Mouse (Mus musculus): ENCODE measurements around the gene Creb3l4. TPM values are rescaled to one million over a fixed set of nuclear protein-coding genes. Genes with fewer than 3 reads are reported as not detected.
"Not testable (repeated sequence)": the region's sequence is repeated elsewhere in the genome, so short reads cannot be mapped to it uniquely, and the experiment has no call there.

Gene Creb3l4
- polyA plus RNA-seq, 1 experiment from 2014 or later, result 2.2 TPM

DNA sequence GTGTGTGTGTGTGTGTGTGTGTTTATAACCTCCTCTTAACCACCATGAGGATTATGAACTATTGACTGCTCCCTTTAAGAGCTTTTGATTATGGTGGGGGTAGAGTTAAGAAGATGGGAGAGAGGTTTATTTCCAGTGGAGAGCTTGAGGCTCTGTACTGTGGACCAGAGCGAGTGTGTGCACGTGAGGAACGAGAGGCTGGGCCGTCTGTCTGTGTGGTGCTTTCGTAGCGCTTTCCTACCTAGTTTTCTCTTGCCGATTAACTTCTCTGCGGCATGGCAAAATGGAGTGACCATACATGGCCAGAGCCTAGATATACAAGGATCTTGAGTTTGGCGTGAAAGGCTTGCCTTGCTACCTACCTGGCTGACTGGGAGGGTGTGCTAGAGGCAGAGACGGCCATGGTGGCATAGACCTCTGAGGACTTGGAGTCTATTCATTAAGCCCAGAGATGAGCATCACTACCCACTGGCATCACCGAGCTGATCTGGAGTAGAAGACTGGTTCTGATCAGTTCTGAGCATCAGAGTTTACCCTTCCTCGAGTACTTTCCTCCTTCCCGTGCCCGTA lies 12.6 kb upstream of the Creb3l4 start:
- H3K9me3 ChIP-seq (replicated peaks; ENCODE audit: control insufficient read depth, low read length), result no peaks in the 10 kb centered on the region
- WGBS, result 89% methylated on average over 14 of the region's 14 CpGs
- no peak overlapping the region for H3K27ac ChIP-seq (ENCODE audit: low read length)
- no peak overlapping the region for H3K4me2 ChIP-seq (ENCODE audit: low read depth, low read length)
- no peak overlapping the region for H3K4me3 ChIP-seq (ENCODE audit: low read length)
- H3K9ac ChIP-seq (ENCODE audit: low read length), result no peak overlapping the region
- H3K4me1 ChIP-seq (ENCODE audit: control insufficient read depth, insufficient read depth, low read length), result peaks cover 8% of the 10 kb centered on the region
- ATAC-seq (replicated peaks; ENCODE audit: extremely low read depth, insufficient read depth, low FRiP score), result no peak
- peaks cover 25% of the 10 kb centered on the region for H3K36me3 ChIP-seq (ENCODE audit: control insufficient read depth, insufficient read depth)
- H3K27me3 ChIP-seq (ENCODE audit: control insufficient read depth, insufficient read depth, low read length), result no peaks in the 10 kb centered on the region

DNA sequence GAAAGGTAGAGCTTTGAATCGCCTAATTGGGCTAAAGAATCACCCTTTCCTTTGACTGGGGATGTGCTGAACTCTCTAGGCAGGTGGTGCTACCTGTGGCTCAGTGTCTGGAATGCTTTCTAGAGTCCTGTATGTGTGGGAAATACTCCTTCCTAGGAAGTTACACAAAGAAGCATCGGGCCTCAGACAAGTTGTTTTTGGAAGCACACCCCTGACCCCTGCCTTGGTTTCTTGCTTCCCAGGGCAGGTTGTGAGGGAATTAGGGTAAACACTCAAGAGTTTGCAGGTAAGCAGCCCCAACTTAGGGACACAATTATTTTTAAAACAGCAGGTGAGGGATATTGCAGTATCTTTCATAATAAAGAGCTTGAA lies 11.9 kb upstream of the Creb3l4 start:
- Histone ChIP-seq H3K4me1 (ENCODE audit: control insufficient read depth, insufficient read depth, low read length) (peaks cover 8% of the 10 kb centered on the region), H3K4me2 (ENCODE audit: low read depth, low read length) (peak overlapping the region; percentile 76), H3K27me3 (ENCODE audit: control insufficient read depth, insufficient read depth, low read length) (no peaks in the 10 kb centered on the region), H3K9ac (ENCODE audit: low read length) (peak overlapping the region; percentile 90), H3K27ac (ENCODE audit: low read length) (no peak overlapping the region), H3K36me3 (ENCODE audit: control insufficient read depth, insufficient read depth) (peaks cover 21% of the 10 kb centered on the region), H3K4me3 (ENCODE audit: low read length) (peak overlapping the region; percentile 89), H3K9me3 (replicated peaks; ENCODE audit: control insufficient read depth, low read length) (no peaks in the 10 kb centered on the region)
- no peak for ATAC-seq (replicated peaks; ENCODE audit: extremely low read depth, insufficient read depth, low FRiP score)
- WGBS, result 16% methylated on average over 2 of the region's 2 CpGs

DNA sequence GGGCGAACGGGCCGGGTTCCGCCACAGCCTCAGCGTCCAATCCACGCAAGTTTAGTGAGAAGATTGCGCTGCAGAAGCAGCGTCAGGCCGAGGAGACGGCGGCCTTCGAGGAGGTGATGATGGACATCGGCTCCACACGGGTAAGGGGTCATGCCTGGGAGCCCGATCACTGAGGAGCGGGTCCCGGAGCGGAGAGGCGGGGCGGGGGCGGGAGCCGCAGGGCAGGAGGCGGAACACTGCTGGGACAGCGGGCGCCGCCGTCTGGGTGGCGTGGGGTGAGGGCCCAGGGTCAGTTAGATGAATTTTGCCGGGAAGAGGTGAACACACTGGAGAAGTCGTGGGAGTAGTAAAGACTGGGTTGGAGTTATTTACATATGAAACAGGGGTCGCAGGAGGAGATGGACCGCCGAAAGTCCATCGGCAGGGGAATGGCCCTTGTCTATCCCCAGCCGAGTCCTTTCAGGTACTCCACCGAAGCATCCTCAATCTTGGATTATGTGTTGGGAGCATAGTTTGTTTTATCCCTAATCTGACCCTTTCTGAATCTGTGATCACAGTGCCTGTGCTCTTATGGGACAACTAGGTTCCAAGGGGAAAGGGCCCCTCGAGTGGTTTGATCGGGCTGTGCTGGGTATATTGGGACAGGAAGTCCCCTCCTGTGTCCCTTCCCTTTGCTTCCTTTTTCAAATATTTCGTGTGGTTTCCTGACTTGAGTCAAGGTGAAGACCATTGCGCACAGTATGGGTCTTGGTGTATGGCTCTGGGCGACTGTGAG lies 11.3 kb upstream of the Creb3l4 start:
- peaks cover 16% of the 10 kb centered on the region for H3K36me3 ChIP-seq (ENCODE audit: control insufficient read depth, insufficient read depth)
- 1% methylated on average over 41 of the region's 41 CpGs for WGBS

DNA sequence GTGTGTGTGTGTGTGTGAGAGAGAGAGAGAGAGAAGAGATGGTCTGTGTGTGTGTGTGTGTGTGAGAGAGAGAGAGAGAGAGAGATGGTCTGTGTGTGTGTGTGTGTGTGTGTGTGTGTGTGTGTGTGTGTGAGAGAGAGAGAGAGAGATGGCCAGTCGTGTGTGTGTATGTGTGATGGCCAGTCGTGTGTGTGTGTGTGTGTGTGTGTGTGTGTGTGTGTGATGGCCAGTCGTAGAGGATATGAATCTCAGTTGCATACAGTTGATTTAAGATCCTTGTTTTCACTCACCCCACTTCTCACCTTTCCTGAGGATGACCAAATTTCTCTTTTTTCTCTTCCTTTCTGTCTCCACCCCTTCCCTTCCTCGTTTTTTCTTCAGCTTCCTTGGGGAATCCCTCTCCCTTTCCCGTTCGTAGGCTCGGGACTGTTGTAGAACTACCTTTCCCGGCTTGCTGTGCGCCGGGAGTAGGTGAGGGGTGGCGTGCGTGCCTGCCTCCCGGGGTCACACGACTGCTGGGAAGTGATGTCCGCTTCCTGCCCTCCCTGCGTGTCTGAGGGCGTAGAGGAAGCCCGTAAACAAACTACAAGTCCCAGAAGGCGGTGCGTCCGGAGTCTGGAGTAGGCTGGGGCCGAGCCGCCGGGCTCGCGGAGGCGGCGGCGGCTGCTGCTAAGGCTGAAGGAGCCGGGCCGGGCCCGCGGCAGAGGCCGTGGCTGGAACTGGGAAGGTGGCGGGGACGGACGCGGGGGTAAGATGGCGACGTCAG lies 10.5 kb upstream of the Creb3l4 start, which contains the start of gene Crtc2:
TSS of gene Crtc2 (plus strand) at position 511 of the 766 bp plus-strand sequence.
- peak within 1 kb of the TSS; percentile 76 for H3K4me2 ChIP-seq (ENCODE audit: low read depth, low read length)
- peak; percentile 97 for ATAC-seq (replicated peaks; ENCODE audit: extremely low read depth, insufficient read depth, low FRiP score)
- no peaks in the 10 kb centered on the region for H3K9me3 ChIP-seq (replicated peaks; ENCODE audit: control insufficient read depth, low read length)
- H3K36me3 ChIP-seq (ENCODE audit: control insufficient read depth, insufficient read depth), result peaks cover 15% of the 10 kb centered on the region
- WGBS, result 1% methylated on average over 40 of the region's 40 CpGs
- no peaks in the 10 kb centered on the region for H3K27me3 ChIP-seq (ENCODE audit: control insufficient read depth, insufficient read depth, low read length)
- peak within 1 kb of the TSS; percentile 90 for H3K9ac ChIP-seq (ENCODE audit: low read length)
- H3K27ac ChIP-seq (ENCODE audit: low read length), result peak within 1 kb of the TSS; percentile 88
- peak within 1 kb of the TSS; percentile 89 for H3K4me3 ChIP-seq (ENCODE audit: low read length)
- H3K4me1 ChIP-seq (ENCODE audit: control insufficient read depth, insufficient read depth, low read length), result peaks cover 12% of the 10 kb centered on the region

More for the DNA sequence above, 11.3 kb upstream of the Creb3l4 start:
- Histone ChIP-seq H3K4me3 (ENCODE audit: low read length) (peak overlapping the region; percentile 89), H3K27ac (ENCODE audit: low read length) (peak overlapping the region; percentile 88), H3K4me2 (ENCODE audit: low read depth, low read length) (peak overlapping the region; percentile 76), H3K27me3 (ENCODE audit: control insufficient read depth, insufficient read depth, low read length) (no peaks in the 10 kb centered on the region), H3K9ac (ENCODE audit: low read length) (peak overlapping the region; percentile 90), H3K4me1 (ENCODE audit: control insufficient read depth, insufficient read depth, low read length) (peaks cover 8% of the 10 kb centered on the region), H3K9me3 (replicated peaks; ENCODE audit: control insufficient read depth, low read length) (no peaks in the 10 kb centered on the region)
- ATAC-seq (replicated peaks; ENCODE audit: extremely low read depth, insufficient read depth, low FRiP score), result peak; percentile 72

DNA sequence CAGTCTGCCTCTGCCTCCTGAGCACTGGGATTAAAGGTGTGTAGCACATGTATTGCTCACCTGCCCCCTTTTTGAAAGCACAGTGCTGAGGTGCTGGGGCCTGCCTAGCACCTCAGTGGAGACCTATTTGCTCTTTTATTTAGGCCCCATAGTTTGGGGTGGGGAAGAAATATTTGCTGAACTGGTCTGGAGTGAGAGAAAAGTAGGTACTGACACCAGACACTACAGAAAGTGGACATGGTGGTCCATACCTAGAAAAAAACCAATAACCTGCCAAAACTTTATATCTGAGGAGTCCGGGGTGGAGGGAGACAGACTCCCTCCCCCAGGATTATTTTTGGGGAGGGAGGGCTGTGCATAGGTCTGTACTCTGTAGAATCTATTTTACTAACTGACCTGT lies 9.9 kb upstream of the Creb3l4 start:
- Histone ChIP-seq H3K4me1 (ENCODE audit: control insufficient read depth, insufficient read depth, low read length) (peaks cover 12% of the 10 kb centered on the region), H3K36me3 (ENCODE audit: control insufficient read depth, insufficient read depth) (peaks cover 15% of the 10 kb centered on the region)
- not testable (repeated sequence) for H3K27ac ChIP-seq (ENCODE audit: low read length); H3K4me2 ChIP-seq (ENCODE audit: low read depth, low read length); H3K9me3 ChIP-seq (replicated peaks; ENCODE audit: control insufficient read depth, low read length); H3K4me3 ChIP-seq (ENCODE audit: low read length); H3K9ac ChIP-seq (ENCODE audit: low read length); H3K27me3 ChIP-seq (ENCODE audit: control insufficient read depth, insufficient read depth, low read length); ATAC-seq (replicated peaks; ENCODE audit: extremely low read depth, insufficient read depth, low FRiP score)
- 65% methylated on average over 1 of the region's 1 CpGs for WGBS

DNA sequence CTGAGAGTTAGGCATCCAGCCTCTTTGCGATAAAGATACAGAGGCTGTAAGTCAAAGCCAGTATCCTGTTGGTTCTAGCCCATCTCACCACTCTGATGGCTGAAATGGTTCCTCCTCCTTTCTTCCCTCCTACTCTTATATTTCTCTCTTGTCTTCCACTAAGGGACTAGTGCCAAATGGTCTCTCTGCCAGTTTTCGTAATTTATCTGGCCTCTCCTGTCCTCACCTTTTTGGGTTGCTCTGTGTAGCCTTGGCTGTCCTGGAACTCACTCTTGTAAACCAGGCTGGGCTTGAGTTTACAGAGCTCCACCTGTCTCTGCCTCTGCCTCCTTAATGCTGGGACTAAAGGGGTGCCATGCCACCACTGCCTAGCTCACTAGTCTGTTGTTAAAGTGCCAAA lies 9.3 kb upstream of the Creb3l4 start:
- not testable (repeated sequence) for H3K27me3 ChIP-seq (ENCODE audit: control insufficient read depth, insufficient read depth, low read length); H3K4me3 ChIP-seq (ENCODE audit: low read length); ATAC-seq (replicated peaks; ENCODE audit: extremely low read depth, insufficient read depth, low FRiP score); H3K27ac ChIP-seq (ENCODE audit: low read length); H3K9ac ChIP-seq (ENCODE audit: low read length); H3K4me2 ChIP-seq (ENCODE audit: low read depth, low read length); H3K9me3 ChIP-seq (replicated peaks; ENCODE audit: control insufficient read depth, low read length)
- H3K4me1 ChIP-seq (ENCODE audit: control insufficient read depth, insufficient read depth, low read length), result peaks cover 12% of the 10 kb centered on the region
- 82% methylated on average over 2 of the region's 2 CpGs for WGBS
- peaks cover 15% of the 10 kb centered on the region for H3K36me3 ChIP-seq (ENCODE audit: control insufficient read depth, insufficient read depth)

DNA sequence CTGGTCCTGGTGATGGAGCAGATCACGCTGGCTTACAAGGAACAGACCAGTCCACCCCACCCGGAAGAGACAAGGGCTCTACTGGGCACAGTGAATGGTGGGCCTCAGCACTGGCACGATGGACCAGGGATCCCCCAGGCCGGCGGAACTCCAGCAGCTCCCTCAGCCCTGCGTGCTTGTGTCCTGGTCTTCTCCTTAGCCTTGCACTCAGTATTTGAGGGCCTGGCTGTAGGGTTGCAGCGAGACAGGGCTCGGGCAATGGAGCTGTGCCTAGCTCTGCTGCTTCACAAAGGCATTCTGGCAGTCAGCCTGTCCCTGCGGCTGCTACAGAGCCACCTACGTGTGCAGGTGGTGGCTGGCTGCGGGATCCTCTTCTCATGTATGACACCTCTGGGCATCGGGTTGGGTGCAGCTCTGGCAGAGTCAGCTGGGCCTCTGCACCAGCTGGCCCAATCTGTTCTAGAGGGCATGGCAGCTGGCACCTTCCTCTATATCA lies 8.5 kb upstream of the Creb3l4 start:
- not testable (repeated sequence) for H3K27ac ChIP-seq (ENCODE audit: low read length); H3K27me3 ChIP-seq (ENCODE audit: control insufficient read depth, insufficient read depth, low read length); ATAC-seq (replicated peaks; ENCODE audit: extremely low read depth, insufficient read depth, low FRiP score); H3K9ac ChIP-seq (ENCODE audit: low read length); H3K9me3 ChIP-seq (replicated peaks; ENCODE audit: control insufficient read depth, low read length); H3K4me3 ChIP-seq (ENCODE audit: low read length); H3K4me2 ChIP-seq (ENCODE audit: low read depth, low read length)
- 96% methylated on average over 11 of the region's 12 CpGs for WGBS
- H3K4me1 ChIP-seq (ENCODE audit: control insufficient read depth, insufficient read depth, low read length), result peaks cover 14% of the 10 kb centered on the region
- H3K36me3 ChIP-seq (ENCODE audit: control insufficient read depth, insufficient read depth), result peaks cover 12% of the 10 kb centered on the region

DNA sequence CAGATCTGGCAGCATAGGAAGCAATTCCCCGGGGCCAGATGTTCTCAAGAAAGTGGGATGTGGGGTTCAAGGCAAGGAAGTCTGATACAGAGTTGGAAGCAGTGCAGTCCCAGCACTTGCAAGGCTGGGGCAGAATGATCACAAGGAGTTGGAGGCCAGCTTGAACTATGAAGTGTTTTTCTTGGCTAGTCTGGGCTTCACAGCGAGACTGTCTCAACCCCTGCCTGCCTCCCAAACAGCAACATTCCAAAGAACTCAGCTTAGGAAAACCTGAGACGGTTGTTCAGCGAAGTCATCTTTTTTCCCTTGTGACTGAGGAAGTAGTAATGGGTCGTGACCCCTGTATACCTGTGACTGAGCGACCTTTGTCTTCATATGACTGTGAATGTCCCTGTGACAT lies 7.5 kb upstream of the Creb3l4 start:
- H3K36me3 ChIP-seq (ENCODE audit: control insufficient read depth, insufficient read depth), result peaks cover 12% of the 10 kb centered on the region
- H3K27ac ChIP-seq (ENCODE audit: low read length), result no peak overlapping the region
- 75% methylated on average over 6 of the region's 6 CpGs for WGBS
- no peak overlapping the region for H3K9ac ChIP-seq (ENCODE audit: low read length)
- peaks cover 14% of the 10 kb centered on the region for H3K4me1 ChIP-seq (ENCODE audit: control insufficient read depth, insufficient read depth, low read length)
- no peak overlapping the region for H3K4me3 ChIP-seq (ENCODE audit: low read length)
- H3K9me3 ChIP-seq (replicated peaks; ENCODE audit: control insufficient read depth, low read length), result no peaks in the 10 kb centered on the region
- no peak overlapping the region for H3K4me2 ChIP-seq (ENCODE audit: low read depth, low read length)
- no peaks in the 10 kb centered on the region for H3K27me3 ChIP-seq (ENCODE audit: control insufficient read depth, insufficient read depth, low read length)
- ATAC-seq (replicated peaks; ENCODE audit: extremely low read depth, insufficient read depth, low FRiP score), result no peak

DNA sequence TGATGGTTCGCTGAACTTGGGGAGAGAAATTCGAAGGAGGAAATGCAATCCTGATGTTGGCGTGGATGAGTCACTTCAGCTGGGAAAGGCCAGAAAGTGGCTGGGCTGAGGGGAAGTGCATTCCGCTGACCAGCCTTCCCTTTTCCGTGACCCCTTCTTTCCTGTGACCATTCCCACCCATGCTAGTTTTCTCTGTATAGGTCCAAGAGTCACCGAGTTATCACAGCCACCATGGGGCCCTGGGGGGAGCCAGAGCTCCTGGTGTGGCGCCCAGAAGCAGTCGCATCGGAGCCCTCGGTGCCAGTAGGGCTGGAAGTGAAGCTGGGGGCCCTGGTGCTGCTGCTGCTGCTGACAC lies 5.4 kb upstream of the Creb3l4 start:
- Histone ChIP-seq H3K27me3 (ENCODE audit: control insufficient read depth, insufficient read depth, low read length) (no peaks in the 10 kb centered on the region), H3K9me3 (replicated peaks; ENCODE audit: control insufficient read depth, low read length) (no peaks in the 10 kb centered on the region), H3K27ac (ENCODE audit: low read length) (peak overlapping the region; percentile 95), H3K36me3 (ENCODE audit: control insufficient read depth, insufficient read depth) (peaks cover 12% of the 10 kb centered on the region), H3K4me3 (ENCODE audit: low read length) (peak overlapping the region; percentile 93), H3K4me2 (ENCODE audit: low read depth, low read length) (peak overlapping the region; percentile 82), H3K9ac (ENCODE audit: low read length) (peak overlapping the region; percentile 92), H3K4me1 (ENCODE audit: control insufficient read depth, insufficient read depth, low read length) (peaks cover 9% of the 10 kb centered on the region)
- WGBS, result 2% methylated on average over 10 of the region's 10 CpGs
- peak; percentile 10; the same call in 1 of the 2 replicates for ATAC-seq (replicated peaks; ENCODE audit: extremely low read depth, insufficient read depth, low FRiP score)

All from heart, embryonic 16.5 days (tissue).